Mouse (Mus musculus) spleen, postnatal 0 days (tissue): Measurements from ENCODE around the gene Snupn. TPM values are rescaled to one million over a fixed set of nuclear protein-coding genes. Genes with fewer than 3 reads are reported as not detected.

Experiments used
- polyA plus RNA-seq: library from polyadenylated mRNA; unstranded; fragments of >200 nt; fragmentation: Nextera tagmentation; extraction: Ambion mirVana; gene quantifications from 2 replicates; pipeline ENCODE4 v1.2.1, GENCODE M21; 2015

Gene Snupn
- 9.8 and 10.6 TPM in 2 replicates for polyA plus RNA-seq

DNA sequence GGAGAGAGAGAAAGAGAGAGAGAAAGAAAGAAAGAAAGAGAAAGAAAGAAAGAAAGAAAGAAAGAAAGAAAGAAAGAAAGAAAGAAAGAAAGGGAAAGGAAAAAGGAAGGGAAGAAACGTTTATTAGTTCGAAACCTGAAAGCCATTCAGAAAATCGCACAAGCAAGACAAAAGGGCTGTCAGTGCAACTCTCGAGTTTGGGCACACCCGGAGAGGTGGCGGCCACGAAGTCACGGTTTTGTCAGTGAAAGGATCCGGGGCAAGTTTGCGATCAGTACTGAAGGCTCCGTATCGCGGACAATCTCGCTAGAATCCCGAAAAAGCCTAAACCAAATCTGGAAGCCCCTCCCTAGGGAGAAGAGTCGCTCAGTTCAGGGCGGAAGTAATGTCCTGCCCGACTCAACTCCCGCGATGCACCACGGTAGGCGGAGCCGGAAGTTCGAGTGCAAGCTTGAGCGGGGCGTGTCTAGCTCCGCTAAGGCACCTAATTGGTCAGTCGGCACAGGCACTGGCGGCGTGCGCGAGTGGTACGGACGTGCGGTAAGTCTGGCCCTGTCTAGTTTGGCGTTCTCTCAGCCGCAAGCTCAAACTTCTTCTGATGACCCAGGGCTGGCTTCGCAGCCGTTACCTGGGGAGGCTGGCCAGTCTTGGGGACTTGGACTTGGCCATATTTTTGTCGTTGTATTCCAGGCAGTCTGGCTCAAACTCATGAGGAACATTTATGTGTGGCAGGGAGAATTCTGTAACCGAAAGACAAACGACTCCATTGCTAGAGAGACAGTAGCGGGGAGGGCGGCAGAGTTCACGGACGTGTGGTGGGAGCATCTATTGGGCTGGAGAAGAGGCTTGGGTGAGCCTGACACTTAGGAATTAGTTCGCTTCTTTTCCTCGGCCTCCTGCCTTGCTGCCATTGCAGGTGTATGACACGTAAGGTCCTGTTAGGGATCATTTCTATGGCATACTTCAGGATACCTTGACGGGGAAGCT is at the start of gene Snupn:
TSS of gene Snupn (plus strand) at position 465 of the 987 bp plus-strand sequence.

GRCm38 (mm10) chr9:56928041-56928811 is 22.5 kb upstream of the Snupn start, which contains the start of gene Snx33:
Gene Snx33 (minus strand): TSS chr9:56928371.

GRCm38 (mm10) chr9:56937223-56938160 is 13.2 kb upstream of the Snupn start, which contains the start of gene Imp3:
Gene Imp3 (plus strand): TSS chr9:56937475.

GRCm38 (mm10) chr9:56994286-56995197 is 43.9 kb downstream of the Snupn start, which contains the start of gene Ptpn9:
Gene Ptpn9 (plus strand): TSS chr9:56994923.

Other genes starting within 250 kb of the Snupn start
- 0.94 and 1.5 TPM in 2 replicates for gene Lingo1, start 154.4 kb upstream of the Snupn start, polyA plus RNA-seq
- gene Odf3l1, start 86.2 kb upstream of the Snupn start, polyA plus RNA-seq, result not detected in 2 replicates
- gene Cspg4, start 85.8 kb upstream of the Snupn start, polyA plus RNA-seq, result 1.2 and 1.4 TPM in 2 replicates
- 2.1 and 3.4 TPM in 2 replicates for gene Snx33, start 22.5 kb upstream of the Snupn start, polyA plus RNA-seq
- gene Imp3, start 13.4 kb upstream of the Snupn start, polyA plus RNA-seq, result 90.7 and 95.5 TPM in 2 replicates
- 7.0 and 9.0 TPM in 2 replicates for gene Ptpn9, start 44.0 kb downstream of the Snupn start, polyA plus RNA-seq
- gene Sin3a, start 121.2 kb downstream of the Snupn start, polyA plus RNA-seq, result 13.6 and 15.4 TPM in 2 replicates
- gene Man2c1, start 179.8 kb downstream of the Snupn start, polyA plus RNA-seq, result 25.3 and 33.2 TPM in 2 replicates
- gene Neil1, start 197.4 kb downstream of the Snupn start, polyA plus RNA-seq, result 3.0 and 4.7 TPM in 2 replicates
- gene Commd4, start 207.5 kb downstream of the Snupn start, polyA plus RNA-seq, result 84.2 and 94.1 TPM in 2 replicates